Mouse (Mus musculus) mouse embryonic stem cell (cell line): ENCODE results near the gene Ntm.

ENCODE experiments used
- in situ Hi-C, 2 experiments: fragments of 300-500 bp; cut with MboI; formaldehyde crosslinking; loops; 1 replicate in 1 of 2; 3 replicates in 1 of 2; pipeline ENCODE4 v1.14.3; 2019 to 2020; ENCODE audit warnings: low sequenced_read_pairs in 2 of 2, low pct_unique_long_range_greater_than_20kb in 1 of 2, mixed read lengths in 1 of 2; ENCODE audit not compliant: unreplicated experiment in 1 of 2

Gene Ntm

DNA sequence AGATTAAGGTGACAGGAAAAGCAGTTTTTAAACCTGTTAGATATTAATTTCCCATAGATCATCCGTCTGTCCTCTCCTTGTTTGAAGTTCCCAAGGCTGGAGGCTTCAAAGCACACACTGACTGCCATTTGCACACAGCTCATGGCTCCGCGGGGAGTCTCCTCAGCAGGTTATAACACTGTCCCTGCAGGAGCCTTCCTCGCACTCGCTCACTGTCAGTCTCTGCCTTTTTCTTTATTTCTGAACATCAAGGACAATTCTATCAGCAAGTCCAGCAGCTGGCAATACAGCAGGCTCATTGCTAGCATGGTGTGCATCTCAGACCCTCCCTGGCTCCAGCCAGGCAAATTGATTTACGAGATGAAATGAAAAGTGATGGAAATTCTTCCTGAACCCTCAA is 485.7 kb downstream of the Ntm start:
- in situ Hi-C loops: no loop called here

DNA sequence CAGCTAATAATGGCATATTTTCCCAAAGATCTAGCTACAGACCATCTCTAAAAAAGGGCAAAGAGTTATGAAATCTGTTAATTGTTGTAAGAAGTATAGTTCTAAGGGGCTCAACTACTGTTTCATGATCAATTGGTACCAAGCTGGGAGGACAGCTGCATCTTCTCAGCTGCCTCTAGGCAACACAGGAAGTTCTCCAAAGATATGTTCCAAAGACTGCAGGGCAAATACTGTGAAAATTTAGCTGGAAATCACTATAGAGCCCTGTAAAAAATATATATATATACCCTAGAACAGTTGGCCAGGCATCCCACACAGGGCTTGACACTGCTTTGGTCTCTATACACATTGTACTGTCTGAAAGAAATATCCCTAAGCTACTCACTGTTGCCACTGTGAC is 489.5 kb downstream of the Ntm start:
- in situ Hi-C loops: no loop called here

DNA sequence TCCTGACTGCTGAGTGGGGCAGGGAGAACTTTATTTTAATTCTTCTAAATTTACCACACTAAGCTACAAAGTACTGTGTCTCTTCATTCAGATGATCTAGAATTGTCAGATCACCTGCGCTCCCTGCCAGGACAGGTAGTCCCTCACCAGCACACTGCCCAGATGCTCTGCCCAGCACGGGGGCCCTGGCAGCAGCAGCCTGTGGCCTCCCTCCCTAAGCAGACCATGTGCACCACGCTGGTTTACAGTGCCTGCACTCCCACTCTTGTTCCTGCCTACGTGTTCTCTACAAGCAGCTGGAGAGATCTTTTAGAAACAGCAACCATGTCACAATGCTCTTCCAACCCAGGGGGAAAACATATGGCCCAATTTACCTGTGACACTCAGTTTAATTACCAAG is 490.7 kb downstream of the Ntm start:
- in situ Hi-C loops: no loop called here

GRCm38 (mm10) chr9:29464756-29465155 is 498.2 kb downstream of the Ntm start:
- in situ Hi-C loops: no loop called here

DNA sequence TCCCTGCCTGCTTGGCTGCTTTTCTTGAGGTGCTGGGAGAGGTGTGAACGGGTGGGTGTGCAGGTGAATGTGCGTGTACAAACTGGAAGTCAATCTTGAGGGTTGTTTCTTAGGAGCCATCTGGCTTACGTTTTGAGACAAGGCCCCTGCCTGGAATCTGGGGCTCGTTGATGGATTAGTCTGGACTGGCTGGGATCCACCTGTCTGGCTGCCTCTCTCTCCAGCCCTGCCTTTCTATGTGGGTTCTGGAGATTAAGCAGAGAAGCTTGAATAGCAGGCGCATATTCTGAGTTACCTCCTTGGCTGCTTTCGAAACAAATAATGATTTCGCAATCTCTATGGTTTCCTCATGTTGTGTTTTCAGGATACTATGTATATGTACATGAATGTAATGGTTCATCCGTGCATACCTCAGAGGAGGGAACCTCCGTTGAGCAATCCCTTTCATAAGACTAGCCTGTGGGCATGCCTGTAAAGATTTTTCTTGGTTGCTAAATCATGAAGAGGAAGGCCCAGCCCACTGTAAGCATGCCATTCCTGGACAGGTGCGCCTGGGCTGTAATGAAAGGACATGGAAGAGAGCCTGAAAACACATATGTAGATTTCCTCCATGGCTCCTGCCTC is 499.9 kb downstream of the Ntm start:
- in situ Hi-C loops: no loop called here

GRCm38 (mm10) chr9:29457976-29458572 is 504.9 kb downstream of the Ntm start:
- in situ Hi-C loops: no loop called here

- in situ Hi-C loops: no loop called here
These were observed 506.9 kb downstream of the Ntm start for GRCm38 (mm10) chr9:29456014-29456413.

GRCm38 (mm10) chr9:29451232-29451631 is 511.7 kb downstream of the Ntm start:
- in situ Hi-C loops: no loop called here

DNA sequence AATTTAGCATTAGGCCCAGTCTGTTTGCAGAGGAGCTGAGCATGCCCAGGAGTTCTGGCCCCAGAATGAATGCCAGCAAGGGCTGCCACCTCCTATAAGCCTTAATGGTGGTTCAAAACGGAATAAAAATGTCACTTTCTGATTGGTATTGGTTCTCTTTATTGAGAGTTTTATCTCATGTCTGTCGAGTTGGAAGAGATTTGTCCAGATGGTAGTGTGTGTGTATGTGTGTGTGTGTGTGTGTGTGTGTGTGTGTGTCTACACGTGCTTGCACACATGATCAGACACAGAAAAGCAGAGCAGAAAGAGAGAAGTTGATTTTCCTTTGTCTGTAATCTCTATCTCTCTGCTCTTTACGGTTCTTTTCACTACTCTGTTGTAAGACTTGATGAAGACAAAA is 518.9 kb downstream of the Ntm start:
- in situ Hi-C loops: no loop called here

- in situ Hi-C loops: no loop called here
These were observed 523.5 kb downstream of the Ntm start for GRCm38 (mm10) chr9:29439401-29439800.

- in situ Hi-C loops: no loop called here
These were observed 528.3 kb downstream of the Ntm start for GRCm38 (mm10) chr9:29434611-29435010.

GRCm38 (mm10) chr9:29433910-29434309 is 529.0 kb downstream of the Ntm start:
- in situ Hi-C loops: no loop called here

DNA sequence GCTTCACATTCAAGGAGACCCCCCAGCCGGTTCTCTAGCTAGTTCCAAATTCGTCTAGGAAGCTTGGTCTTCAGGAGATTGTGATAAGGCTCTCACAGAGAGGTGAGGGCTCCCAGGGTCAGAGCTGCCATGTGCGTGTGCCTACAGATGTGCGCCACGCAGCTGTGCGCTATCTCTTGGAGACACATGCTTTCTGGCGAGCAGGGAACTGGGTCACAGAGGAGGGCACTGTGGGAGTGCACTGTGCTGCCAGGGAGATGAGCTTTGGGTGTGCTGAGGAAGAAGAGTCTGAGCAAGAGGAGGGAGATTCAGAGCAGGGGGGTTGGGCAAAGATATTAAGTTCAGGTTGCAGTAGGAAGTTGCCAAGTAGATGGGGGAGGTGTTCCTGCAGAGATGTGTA is 529.8 kb downstream of the Ntm start:
- in situ Hi-C loops: no loop called here

- in situ Hi-C loops: no loop called here
These were observed 531.4 kb downstream of the Ntm start for GRCm38 (mm10) chr9:29431590-29431989.

DNA sequence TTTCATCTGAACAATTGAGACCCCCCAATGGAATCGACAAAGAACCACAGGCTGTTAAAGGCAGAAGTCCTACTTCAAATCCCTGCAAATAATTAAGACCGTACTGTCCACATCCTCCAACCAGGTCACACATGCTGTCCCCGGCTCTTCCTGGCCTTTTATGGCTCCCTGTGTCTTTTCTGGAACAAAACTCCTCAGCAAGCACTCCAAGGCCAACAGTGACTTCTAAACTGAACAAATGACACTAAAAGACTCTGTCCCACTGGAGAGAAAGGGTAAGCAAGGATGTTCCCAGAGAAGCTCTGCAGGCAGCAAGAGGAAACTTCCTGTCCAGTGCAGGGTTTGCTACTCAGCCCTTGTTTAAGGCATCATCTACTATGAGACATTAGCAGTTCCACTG is 532.8 kb downstream of the Ntm start:
- in situ Hi-C loops: no loop called here

GRCm38 (mm10) chr9:29428322-29428721 is 534.6 kb downstream of the Ntm start:
- in situ Hi-C loops: loop anchor here in 1 of 2 experiments (10.0 kb wide), 1 partner anchor 216 kb away; no protein-coding TSS in a partner anchor

DNA sequence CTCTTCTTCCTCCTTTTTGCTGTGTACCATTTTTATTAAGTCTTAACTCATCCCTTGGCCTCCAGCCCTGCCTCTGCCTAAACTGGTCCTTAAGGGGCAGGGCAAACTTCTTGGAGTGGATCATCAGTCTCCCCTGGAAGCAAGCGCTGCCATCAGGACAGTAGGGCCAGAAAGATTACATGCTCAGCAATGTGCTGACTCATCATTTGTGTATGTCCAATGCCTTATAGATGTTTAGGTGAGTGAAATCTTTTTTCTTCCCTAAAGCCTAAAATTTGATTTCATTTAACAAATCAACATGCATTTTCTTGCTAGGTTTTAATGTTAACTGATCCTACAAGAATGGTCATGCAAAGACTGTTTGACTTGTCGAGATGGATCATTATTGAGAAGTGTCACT is 536.7 kb downstream of the Ntm start:
- in situ Hi-C loops: loop anchor here in 1 of 2 experiments (10.0 kb wide), 1 partner anchor 219 kb away; no protein-coding TSS in a partner anchor

GRCm38 (mm10) chr9:29415578-29415977 is 547.4 kb downstream of the Ntm start:
- in situ Hi-C loops: loop anchor here in 1 of 2 experiments (25.0 kb wide), 1 partner anchor 1153 kb away; no protein-coding TSS in a partner anchor

- in situ Hi-C loops: loop anchor here in 1 of 2 experiments (25.0 kb wide), 1 partner anchor 1151 kb away; no protein-coding TSS in a partner anchor
These were observed 549.8 kb downstream of the Ntm start for GRCm38 (mm10) chr9:29413126-29413525.

DNA sequence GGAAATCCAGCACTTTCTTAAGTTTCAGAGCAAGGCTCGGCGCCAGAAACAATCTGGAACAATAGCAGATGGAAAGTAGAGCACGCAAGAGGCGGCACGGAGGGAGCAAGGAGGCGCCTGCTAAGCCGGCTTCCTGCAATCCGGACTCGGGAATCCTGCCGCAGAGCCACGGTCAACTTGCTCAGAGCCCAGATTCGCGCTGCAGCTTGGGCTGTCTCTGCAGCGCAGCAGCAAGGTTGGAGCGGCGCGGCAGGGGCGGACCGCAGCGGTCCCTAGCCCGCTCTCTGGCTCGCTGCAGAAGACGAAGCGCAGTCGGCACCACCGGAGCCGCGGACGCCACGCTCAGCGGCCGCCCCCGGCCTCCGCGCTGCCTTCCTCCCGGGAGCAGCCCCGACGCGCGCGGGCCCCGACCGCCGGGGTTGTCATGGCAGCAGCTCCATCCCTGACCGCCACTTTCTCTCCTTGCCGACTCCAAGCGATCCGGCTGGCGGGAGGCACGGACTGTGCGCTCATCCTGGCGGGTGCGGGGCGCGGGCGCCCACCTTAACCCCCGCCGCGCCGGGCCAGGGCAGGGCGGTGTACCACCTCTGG is 550.7 kb downstream of the Ntm start:
- in situ Hi-C loops: loop anchor here in 1 of 2 experiments (25.0 kb wide), 1 partner anchor 1150 kb away; no protein-coding TSS in a partner anchor
